Mouse (Mus musculus): Measurements from ENCODE around the gene Sept9. TPM values are rescaled to one million over a fixed set of nuclear protein-coding genes. Genes with fewer than 3 reads are reported as not detected.

Gene Sept9
- 419 and 493 TPM in 2 replicates for polyA plus RNA-seq (2012)

DNA sequence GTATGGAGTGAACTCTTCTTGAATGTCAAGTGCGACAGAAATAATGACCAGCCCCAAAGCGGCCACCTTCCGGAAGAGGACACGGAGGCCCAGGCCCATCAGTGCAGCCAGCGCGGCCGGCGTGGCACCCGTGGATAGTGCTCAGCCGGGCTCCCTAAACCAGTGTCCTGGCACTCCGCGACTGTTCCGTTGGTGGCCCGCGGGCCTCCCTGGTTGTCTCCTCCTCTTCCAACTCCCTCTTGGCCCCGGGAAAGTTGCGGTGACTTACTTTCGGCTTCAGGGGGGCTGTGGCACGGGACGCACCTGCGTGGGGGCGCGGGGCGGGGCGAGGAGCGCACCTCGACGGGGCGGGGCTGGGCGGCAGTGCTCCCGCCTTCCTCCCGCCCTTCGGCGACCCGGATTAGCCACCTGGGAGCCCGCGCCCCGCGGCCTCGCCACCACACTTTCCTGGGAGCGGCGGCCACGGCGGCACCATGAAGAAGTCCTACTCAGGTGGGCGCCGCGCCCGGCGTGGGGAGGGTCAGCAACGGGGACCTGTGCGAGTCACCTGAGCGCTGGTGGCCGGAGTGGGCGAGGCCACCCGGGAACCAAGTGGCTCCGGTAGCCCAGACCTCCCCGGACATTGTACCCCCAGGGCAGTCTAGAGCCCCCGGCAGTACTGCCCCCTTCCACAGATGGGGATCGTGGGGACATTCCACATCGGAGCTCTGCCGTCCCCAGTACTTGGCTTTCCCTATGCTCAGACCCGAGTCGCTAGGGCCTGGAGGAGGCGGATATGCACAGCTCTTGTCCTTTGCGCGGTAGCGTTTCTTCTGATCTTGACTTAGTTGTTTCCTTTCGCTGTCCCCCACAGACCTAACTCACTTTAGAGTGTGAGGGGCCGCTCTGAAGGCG, at the start of gene Sept9:
Gene Sept9 (plus strand): TSS at position 380 of the 894 bp plus-strand sequence.
- TF ChIP-seq GATA1 (IDR thresholded peaks at IDR 0.05; ENCODE audit: low read length): no peak

DNA sequence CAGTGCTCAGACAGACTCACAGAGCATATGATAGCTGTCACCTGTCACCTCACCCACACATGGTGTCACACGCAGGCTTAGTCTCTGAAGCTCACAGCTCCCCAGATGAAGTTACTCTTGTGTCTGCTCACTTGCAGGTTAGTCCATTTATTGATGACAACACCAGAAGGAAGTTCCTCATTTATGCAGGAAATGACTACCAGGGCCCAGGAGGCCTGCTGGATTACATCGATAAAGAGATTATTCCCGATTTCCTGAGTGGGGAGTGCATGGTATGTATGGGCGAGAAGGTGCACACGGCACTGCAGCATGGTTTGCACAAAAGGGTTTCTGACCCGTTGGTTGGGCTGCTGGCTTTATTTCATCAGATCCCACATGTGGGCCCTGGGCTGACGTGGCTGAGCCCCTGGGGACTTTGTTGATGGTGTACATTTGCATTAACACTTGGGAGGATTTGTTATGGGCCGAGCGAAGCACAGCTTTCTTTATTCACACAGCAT, 48.9 kb upstream of the Sept9 start:
- no peak for TF ChIP-seq GATA1 (IDR thresholded peaks at IDR 0.05; ENCODE audit: low read length)

DNA sequence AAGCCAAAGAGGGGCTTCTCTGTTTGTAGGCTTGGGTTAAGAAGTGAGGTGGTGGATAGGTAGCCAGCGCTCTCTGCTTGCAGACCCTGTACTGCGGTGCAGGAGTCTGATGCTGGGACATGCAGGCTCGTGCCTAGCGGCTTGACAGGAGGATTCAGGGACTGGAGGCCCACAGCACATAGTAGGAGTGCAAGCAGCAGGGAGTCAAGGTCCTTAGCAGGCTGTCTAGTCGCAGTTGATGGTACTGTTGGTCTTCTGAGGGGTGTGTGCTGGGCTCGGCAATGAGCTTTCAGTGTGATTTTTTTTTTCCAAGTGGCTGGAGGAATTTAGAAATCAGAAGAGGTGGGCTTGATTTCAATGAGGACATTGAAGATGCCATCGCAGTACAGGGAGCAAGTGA, 48.0 kb upstream of the Sept9 start:
- no peak for TF ChIP-seq GATA1 (IDR thresholded peaks at IDR 0.05; ENCODE audit: low read length)

DNA sequence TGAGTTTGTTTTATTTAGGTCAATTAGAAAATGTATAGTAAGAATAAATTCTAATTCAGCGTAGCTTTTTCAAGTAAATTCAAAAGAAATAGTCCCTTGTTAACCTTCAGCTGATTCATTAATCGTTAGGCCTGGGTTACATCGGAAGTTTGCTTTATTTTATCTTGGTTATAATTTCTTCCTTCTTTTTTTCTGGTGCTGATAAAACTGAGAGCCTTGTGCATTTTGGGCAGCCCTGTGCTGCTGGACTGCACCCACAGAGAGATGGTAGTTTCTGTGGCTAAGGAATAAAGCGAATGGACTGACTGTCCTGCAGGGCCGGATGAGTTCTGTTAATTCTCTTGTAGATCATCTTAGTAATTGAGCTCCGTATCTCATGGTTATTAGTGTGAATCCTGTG, 46.9 kb upstream of the Sept9 start:
- no peak for TF ChIP-seq GATA1 (IDR thresholded peaks at IDR 0.05; ENCODE audit: low read length)

DNA sequence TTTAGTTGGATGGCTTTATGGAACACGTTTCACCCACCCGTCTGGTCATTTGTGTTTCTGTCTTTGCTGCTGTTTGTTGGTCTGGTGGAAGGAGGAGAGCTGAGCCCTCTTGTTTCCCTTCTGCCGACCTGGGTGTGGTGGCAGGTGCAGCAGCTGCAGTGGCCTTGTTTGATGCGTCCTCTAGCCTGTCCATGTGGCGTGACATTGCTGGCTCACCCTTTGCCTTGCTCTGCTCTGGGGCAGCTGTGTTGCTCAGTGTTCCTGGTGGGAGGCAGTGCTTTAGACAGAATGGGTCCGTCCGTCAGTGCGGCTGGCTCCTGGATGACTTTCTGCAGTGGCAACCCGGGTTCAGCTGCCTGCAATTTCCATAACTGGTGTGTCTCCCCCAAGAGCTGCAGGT, 45.9 kb upstream of the Sept9 start:
- TF ChIP-seq GATA1 (IDR thresholded peaks at IDR 0.05; ENCODE audit: low read length): no peak

- no peak for TF ChIP-seq GATA1 (IDR thresholded peaks at IDR 0.05; ENCODE audit: low read length)
Measured at GRCm38 (mm10) chr11:117154088-117154815, 45.2 kb upstream of the Sept9 start.

- TF ChIP-seq GATA1 (IDR thresholded peaks at IDR 0.05; ENCODE audit: low read length): no peak
Measured at GRCm38 (mm10) chr11:117156725-117157124, 42.7 kb upstream of the Sept9 start.

GRCm38 (mm10) chr11:117158343-117158742, 41.1 kb upstream of the Sept9 start:
- no peak for TF ChIP-seq GATA1 (IDR thresholded peaks at IDR 0.05; ENCODE audit: low read length)

- TF ChIP-seq GATA1 (IDR thresholded peaks at IDR 0.05; ENCODE audit: low read length): no peak
Measured at GRCm38 (mm10) chr11:117159257-117159945, 40.1 kb upstream of the Sept9 start.

DNA sequence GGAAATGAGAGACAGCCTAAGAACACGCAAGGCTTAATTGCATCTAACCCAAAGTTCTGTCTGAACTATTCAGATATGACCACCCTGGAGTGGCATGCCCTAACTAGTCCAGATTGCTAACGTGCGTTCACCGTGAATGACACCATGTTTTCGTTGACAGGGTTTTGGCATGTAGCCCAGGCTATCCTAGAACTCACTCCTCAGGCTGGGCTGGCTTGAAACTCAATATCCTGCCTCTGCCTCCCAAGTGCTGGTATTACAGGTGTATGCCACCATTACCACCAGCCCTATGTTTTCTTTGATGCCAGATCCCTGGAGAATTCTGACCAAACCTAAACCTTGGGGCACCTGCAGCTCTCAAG, 39.5 kb upstream of the Sept9 start:
- no peak for TF ChIP-seq GATA1 (IDR thresholded peaks at IDR 0.05; ENCODE audit: low read length)

GRCm38 (mm10) chr11:117160791-117161190, 38.7 kb upstream of the Sept9 start:
- no peak for TF ChIP-seq GATA1 (IDR thresholded peaks at IDR 0.05; ENCODE audit: low read length)

- TF ChIP-seq GATA1 (IDR thresholded peaks at IDR 0.05; ENCODE audit: low read length): no peak
Measured at GRCm38 (mm10) chr11:117161574-117161973, 37.9 kb upstream of the Sept9 start.

GRCm38 (mm10) chr11:117163098-117163497, 36.4 kb upstream of the Sept9 start:
- no peak for TF ChIP-seq GATA1 (IDR thresholded peaks at IDR 0.05; ENCODE audit: low read length)

DNA sequence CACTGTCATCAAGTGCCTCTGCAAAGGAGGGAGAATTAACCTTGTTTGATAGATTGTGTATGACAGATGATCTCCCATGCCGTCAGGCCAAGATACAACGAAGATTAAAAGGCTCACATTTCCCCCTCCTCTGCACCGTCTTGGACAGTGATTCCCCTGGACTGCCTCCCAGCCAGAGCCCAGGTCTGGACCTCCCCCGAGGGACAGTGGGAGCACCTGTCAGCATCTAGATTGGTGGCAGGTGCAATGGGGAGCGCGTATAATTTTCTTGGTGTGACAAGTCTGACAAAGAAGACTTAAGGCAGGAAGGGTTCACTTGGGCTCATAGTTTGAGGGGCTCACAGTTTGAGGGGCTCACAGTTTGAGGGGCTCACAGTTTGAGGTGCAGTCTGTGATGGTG, 35.7 kb upstream of the Sept9 start:
- TF ChIP-seq GATA1 (IDR thresholded peaks at IDR 0.05; ENCODE audit: low read length): no peak

DNA sequence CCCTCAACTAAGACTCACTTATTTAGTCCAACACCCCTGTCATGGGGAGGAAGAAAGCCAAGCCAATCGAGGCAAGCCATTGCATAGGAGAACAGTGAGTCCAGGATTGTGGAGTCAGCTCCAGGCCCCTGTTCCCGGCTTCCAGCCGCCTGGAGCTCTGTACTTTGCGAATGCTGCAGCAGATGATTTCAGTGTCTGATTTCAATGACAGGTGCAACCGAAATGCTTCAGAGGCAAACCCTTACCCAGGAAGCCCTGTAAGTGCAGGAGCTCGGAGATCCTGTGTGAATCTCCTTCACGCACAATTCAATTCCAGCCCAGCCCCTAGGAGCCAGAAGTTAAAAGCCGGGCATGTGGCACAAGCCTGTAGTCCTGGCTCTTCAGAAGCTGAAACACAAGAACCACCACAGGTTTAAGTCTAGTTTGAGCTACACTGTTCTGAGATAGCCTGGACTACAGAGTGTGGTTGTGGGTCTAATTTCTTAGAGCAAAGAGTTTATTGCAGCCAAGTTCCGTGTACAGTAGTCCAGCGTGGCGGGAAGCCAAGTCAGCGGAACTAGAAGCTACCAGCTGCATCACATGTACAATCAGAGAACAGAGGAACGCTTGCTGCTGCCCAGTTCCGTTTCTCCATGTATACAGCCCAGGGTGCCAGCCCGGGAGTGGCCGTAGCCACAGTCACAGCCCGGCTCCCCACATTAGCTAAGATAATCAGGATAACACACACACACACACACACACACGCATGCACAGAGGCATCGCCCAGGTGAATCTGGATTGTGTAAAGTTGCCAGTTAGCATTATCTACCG, 31.0 kb upstream of the Sept9 start:
- TF ChIP-seq GATA1 (IDR thresholded peaks at IDR 0.05; ENCODE audit: low read length): no peak

Data from G1E-ER4 (cell line).